Mouse (Mus musculus) small intestine, adult 2 months (tissue): ENCODE measurements around the gene Gstt3. TPM values are rescaled to one million over a fixed set of nuclear protein-coding genes. Genes with fewer than 3 reads are reported as not detected.
"Not testable (repeated sequence)": the region's sequence is repeated elsewhere in the genome, so short reads cannot be mapped to it uniquely, and the experiment has no call there.

Experiments used
- H3K27ac ChIP-seq: fragments of 200-500 bp; 2 replicates; pipeline ENCODE4 v1.5.1; 2012; ENCODE audit warnings: low read depth, low read length, control low read depth, inconsistent platforms; ENCODE audit not compliant: insufficient read depth
- H3K27me3 ChIP-seq: fragments of 200-500 bp; 2 replicates; pipeline ENCODE4 v1.6.1; 2012; ENCODE audit warnings: mild to moderate bottlenecking, moderate library complexity, low read length, inconsistent platforms; ENCODE audit not compliant: control insufficient read depth, insufficient read depth
- H3K36me3 ChIP-seq: fragments of 200-500 bp; 2 replicates; pipeline ENCODE4 v1.6.1; 2012; ENCODE audit warnings: mild to moderate bottlenecking, low read length, control low read depth, inconsistent platforms; ENCODE audit not compliant: control insufficient read depth, insufficient read depth
- H3K4me1 ChIP-seq: fragments of 200-500 bp; 2 replicates; pipeline ENCODE4 v1.6.1; 2012; ENCODE audit warnings: low read length, inconsistent platforms, mixed read lengths; ENCODE audit not compliant: control insufficient read depth, insufficient read depth, insufficient read length
- H3K4me3 ChIP-seq: fragments of 200-500 bp; 2 replicates; pipeline ENCODE4 v1.5.1; 2012; ENCODE audit warnings: low read depth, mild to moderate bottlenecking, control low read depth, inconsistent platforms, low read length, moderate library complexity
- CTCF ChIP-seq: fragments of 200-500 bp; IDR thresholded peaks from 2 replicates; pipeline ENCODE4 v1.5.1; 2012; ENCODE audit warnings: low read depth, mild to moderate bottlenecking, control low read depth, inconsistent platforms, low read length, moderate library complexity, mixed read lengths; ENCODE audit not compliant: insufficient replicate concordance, insufficient read length; ENCODE audit errors: extremely low read depth
- POLR2A ChIP-seq: fragments of 200-500 bp; IDR thresholded peaks from 2 replicates; pipeline ENCODE4 v1.6.1; 2012; ENCODE audit warnings: low read depth, mild to moderate bottlenecking, control low read depth, inconsistent platforms, low read length, moderate library complexity
- whole genome bisulfite sequencing: fragments of 180-500 bp; shearing (Covaris S2); methylation state at CpG from one replicate; pipeline ENCODE4 v1.1.7; 2018; 5-methylcytosine and 5-hydroxymethylcytosine counted together
- polyA plus RNA-seq: library from polyadenylated mRNA; depleted of rRNA; stranded (reverse); fragments of >200 nt; gene quantifications from 2 replicates; pipeline ENCODE4 v1.2.3, GENCODE M21; 2012

Gene Gstt3
- polyA plus RNA-seq, 1 experiment, result 54.7 TPM

DNA sequence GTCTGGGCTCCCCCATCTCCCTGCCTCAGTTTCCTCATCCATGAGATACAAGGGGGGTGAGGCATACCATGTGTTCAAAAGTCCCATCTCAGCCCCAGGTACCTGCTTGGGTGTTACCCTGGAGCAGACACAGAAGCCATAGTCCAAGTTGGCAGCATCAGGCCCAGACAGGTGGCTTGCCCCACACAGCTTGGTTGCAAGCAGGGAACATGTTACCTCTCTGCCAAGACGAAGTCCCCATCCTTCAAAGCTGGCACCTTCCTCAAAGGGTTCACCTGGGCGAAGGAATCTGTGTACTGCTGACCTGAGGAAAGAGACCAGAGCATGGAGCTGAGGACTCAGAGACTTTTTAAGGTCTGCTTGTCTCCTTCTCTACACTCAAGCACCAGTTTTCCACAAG lies 3.3 kb downstream of the Gstt3 start:
- no peak for TF ChIP-seq POLR2A
- TF ChIP-seq CTCF, result no peak
- Histone ChIP-seq H3K27me3 (no peaks in the 10 kb centered on the region), H3K4me1 (peaks cover 9% of the 10 kb centered on the region; the same call in 1 of the 2 replicates), H3K27ac (no peak overlapping the region), H3K4me3 (no peak overlapping the region), H3K36me3 (peaks cover 8% of the 10 kb centered on the region; the same call in 1 of the 2 replicates)
- 89% methylated on average over 2 of the region's 2 CpGs for WGBS

GRCm38 (mm10) chr10:75776562-75776961 lies 4.7 kb downstream of the Gstt3 start:
- WGBS, result 92% methylated on average over 6 of the region's 6 CpGs
- peaks cover 11% of the 10 kb centered on the region; the same call in 1 of the 2 replicates for H3K4me1 ChIP-seq
- no peak overlapping the region for H3K27ac ChIP-seq
- no peak overlapping the region for H3K4me3 ChIP-seq
- TF ChIP-seq POLR2A, result no peak
- TF ChIP-seq CTCF, result no peak
- H3K27me3 ChIP-seq, result no peaks in the 10 kb centered on the region
- peaks cover 8% of the 10 kb centered on the region; the same call in 1 of the 2 replicates for H3K36me3 ChIP-seq

DNA sequence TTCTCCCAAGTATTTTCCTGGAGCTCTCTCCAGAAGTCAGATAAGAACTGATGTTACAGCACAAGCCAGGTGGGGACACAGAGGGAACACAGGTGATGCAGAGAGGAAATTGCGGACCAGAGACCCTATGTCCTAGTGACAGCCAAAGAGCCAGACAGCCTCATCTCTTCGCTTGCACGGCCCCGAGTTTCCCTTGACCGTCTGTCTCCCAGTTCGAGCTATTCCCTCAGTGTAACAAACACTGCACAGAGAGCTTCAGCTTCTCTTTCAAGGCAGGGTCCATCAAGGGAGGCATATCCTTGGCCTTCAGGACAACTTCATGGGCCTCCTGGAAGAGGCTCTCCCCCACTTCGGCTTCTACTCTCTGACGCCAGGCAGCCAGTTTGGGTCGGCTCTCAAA lies 6.6 kb downstream of the Gstt3 start:
- TF ChIP-seq POLR2A (no peak), CTCF (no peak)
- H3K27me3 ChIP-seq, result no peaks in the 10 kb centered on the region
- peaks cover 8% of the 10 kb centered on the region; the same call in 1 of the 2 replicates for H3K36me3 ChIP-seq
- WGBS, result 91% methylated on average over 9 of the region's 9 CpGs
- no peak overlapping the region for H3K4me3 ChIP-seq
- H3K27ac ChIP-seq, result no peak overlapping the region
- peaks cover 4% of the 10 kb centered on the region; the same call in 1 of the 2 replicates for H3K4me1 ChIP-seq

DNA sequence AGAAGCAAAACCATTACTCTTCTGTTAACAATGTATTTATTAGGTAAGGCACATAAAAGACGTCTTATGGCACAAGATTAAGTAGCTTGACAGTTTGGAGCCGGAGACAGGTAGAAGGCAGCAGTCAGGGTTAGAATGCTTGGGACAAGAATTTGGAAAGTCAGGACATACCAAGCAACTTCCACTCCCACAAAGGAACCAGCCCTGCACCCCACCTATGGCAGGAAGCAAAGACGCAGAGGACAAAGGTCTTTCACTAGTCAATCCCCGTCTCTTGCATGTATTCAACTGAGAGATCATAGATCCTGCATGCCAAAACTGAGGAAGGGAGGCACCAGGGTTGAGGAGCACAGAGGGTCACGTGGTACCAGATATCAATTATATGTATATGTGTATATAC lies 7.1 kb downstream of the Gstt3 start:
- Histone ChIP-seq H3K36me3 (peaks cover 8% of the 10 kb centered on the region; the same call in 1 of the 2 replicates), H3K27me3 (no peaks in the 10 kb centered on the region), H3K4me1 (peaks cover 4% of the 10 kb centered on the region; the same call in 1 of the 2 replicates), H3K27ac (no peak overlapping the region), H3K4me3 (no peak overlapping the region)
- TF ChIP-seq POLR2A (no peak), CTCF (no peak)
- 74% methylated on average over 5 of the region's 5 CpGs for WGBS

DNA sequence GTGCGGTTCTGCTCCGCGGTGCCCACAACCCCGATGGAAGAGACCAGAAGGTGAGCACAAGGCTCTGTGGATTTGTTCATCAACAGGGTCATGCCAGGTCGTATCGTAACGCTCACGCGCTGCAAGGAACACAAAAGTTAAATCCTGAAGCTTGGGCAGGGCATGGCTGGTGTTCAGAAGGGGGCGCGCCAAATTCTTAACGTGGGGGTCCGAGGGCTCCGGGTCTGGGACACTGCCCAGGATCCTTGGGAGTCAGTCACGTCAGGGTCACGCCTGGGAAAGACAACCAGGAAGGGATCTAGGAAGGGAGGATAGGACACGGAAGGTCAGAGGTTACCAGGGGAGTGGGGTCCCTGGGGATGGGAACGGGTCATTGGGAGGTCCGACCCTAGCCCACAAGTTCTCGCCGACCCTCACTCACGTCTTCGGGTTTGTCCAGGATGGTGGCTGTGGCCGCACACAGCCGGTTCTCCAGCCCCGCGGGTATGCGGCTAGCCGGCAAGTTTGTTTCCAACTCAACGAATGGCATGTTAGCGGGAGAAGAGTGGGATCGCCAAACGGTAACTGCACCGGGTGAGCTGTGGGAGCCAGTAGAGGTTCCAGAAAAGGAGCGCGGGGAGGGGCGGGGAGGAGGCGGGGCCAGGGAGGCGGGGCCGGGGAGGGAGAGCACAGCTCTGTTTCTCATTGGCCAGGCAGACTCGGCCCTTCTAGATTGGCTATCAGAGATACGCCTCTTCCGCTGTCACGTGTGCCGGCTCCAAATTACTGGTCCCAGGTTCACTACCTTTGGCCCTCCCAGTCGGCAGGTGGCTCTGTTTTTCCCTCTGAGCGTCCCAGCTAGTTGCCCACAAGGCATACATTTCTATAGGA lies 8.2 kb downstream of the Gstt3 start, which contains the start of gene Ddt:
Ddt (minus strand) TSS at position 620 of the 870 bp plus-strand sequence.
- Histone ChIP-seq H3K27me3 (no peaks in the 10 kb centered on the region), H3K4me1 (peaks cover 4% of the 10 kb centered on the region; the same call in 1 of the 2 replicates), H3K4me3 (peak within 1 kb of the TSS; percentile 78), H3K36me3 (peaks cover 8% of the 10 kb centered on the region; the same call in 1 of the 2 replicates), H3K27ac (peak within 1 kb of the TSS; percentile 47; the same call in 1 of the 2 replicates)
- WGBS, result 1% methylated on average over 47 of the region's 47 CpGs
- TF ChIP-seq POLR2A (peak; percentile 77; the same call in 1 of the 2 replicates), CTCF (no peak)

DNA sequence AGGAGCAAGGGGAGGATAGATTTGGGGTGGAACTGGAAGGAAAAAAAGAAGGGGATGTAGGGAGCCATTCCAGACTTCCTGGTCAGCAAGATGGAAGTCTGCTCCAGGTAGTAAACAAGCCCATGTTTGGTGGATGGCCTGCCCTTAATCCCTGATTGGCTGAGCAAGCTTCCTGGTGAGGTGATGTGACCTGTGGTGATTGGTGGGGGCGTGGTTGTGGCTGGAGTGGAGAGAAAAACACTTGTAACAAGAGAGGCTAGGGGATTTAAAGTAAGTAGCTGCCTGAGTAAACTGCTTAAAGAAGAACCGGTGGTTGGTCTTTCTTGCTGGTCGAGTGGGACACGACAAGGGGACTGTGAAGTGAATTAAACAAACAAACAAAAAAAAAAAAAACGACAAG lies 13.5 kb downstream of the Gstt3 start:
- not testable (repeated sequence) for H3K4me1 ChIP-seq, H3K27ac ChIP-seq, H3K27me3 ChIP-seq, H3K36me3 ChIP-seq, H3K4me3 ChIP-seq
- WGBS, result 39% methylated on average over 5 of the region's 5 CpGs

DNA sequence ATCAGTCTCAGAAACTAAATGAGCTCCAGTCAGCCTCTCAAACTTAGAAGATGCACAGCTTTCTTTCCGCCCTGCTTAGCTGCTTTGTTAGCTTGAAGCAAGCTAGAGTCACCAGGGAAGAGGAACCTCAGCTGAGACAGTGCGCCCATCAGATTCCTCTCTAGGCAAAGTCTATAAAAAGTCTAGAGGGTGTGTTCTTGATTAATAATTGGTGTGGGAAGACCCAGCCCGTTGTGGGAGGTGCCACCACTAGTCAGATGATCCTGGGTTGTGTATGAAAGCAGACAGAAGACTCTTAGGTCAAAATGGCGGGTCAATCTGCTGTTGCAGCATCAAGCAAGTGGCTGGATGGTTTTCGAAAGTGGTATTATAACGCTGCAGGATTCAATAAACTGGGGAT lies 14.4 kb downstream of the Gstt3 start:
- 59% methylated on average over 6 of the region's 6 CpGs for WGBS
- peaks cover 6% of the 10 kb centered on the region for H3K4me1 ChIP-seq
- H3K4me3 ChIP-seq, result no peak overlapping the region
- no peaks in the 10 kb centered on the region for H3K36me3 ChIP-seq
- TF ChIP-seq CTCF (no peak), POLR2A (no peak)
- H3K27ac ChIP-seq, result no peak overlapping the region; the same call in 1 of the 2 replicates
- no peaks in the 10 kb centered on the region for H3K27me3 ChIP-seq
